Mouse (Mus musculus): ENCODE measurements around the gene Pax6. TPM values are rescaled to one million over a fixed set of nuclear protein-coding genes. Genes with fewer than 3 reads are reported as not detected.

The Pax6 gene
- polyA plus RNA-seq (2016; fragmentation: Nextera tagmentation; extraction: Ambion mirVana), result 0.49 TPM in 1 of 2 replicates, not detected in the other

DNA sequence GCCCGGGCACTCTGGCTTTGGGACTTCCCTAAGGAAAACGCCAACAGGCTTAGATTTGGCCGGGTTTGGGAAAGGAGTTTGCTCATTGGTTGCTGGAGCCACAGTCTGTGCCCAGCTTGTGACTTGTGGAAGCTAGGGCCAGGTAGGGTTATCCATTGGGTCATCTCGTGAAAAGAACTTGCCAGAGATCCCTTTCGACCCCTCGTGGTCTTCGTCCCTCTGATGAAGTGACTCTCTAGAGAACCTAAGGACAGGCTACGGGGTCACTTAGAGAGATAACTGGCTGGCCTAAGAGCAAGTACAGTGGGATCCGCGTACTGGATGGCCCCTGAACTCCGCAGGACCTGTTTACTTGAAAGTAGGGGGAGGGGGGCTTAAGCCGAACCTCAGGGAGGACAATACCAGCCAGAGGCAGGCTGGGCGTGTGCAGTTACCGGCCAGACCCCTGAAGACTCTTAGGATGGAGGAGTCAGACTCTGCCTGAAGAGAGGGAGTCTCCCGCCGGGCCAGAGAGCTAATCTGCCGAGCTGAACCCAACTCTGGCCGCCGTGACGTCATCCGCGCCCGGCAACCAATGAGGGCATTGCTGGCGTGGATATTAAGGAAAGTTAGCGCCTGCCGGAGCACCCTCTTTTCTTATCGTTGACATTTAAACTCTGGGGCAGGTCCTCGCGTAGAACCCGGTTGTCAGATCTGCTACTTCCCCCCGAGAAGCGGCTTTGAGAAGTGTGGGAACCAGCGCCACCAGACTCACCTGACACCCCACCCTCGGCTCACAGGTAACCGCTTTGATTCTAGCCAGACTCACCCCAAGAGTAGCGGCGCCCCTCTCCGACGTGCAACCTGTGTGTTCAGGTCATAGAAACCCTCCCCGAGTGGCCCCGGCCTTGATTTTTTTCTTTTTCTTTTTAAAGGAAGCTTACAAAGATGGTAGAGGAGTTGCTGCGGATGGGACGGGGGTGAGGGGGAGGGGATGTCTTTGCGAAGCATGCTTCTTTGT lies at the start of gene Pax6:
Gene Pax6 (plus strand): TSS at position 630 of the 1,000 bp plus-strand sequence.
- no peak for ATAC-seq (ENCODE audit: insufficient number of reproducible peaks, insufficient read depth, low FRiP score, low TSS enrichment, low read depth)
- under 1% methylated on average over 44 of the region's 44 CpGs for WGBS
- no peaks in the 10 kb centered on the region for H3K9me3 ChIP-seq
- no peak within 1 kb of the TSS for H3K9ac ChIP-seq (replicated peaks)
- H3K4me1 ChIP-seq (replicated peaks), result peaks cover 7% of the 10 kb centered on the region; the same call in 1 of the 2 replicates
- H3K4me3 ChIP-seq (replicated peaks), result peak within 1 kb of the TSS; percentile 18
- no peaks in the 10 kb centered on the region for H3K36me3 ChIP-seq
- peak within 1 kb of the TSS; percentile 40 for H3K4me2 ChIP-seq
- peaks cover 99% of the 10 kb centered on the region for H3K27me3 ChIP-seq
- no peak within 1 kb of the TSS for H3K27ac ChIP-seq

DNA sequence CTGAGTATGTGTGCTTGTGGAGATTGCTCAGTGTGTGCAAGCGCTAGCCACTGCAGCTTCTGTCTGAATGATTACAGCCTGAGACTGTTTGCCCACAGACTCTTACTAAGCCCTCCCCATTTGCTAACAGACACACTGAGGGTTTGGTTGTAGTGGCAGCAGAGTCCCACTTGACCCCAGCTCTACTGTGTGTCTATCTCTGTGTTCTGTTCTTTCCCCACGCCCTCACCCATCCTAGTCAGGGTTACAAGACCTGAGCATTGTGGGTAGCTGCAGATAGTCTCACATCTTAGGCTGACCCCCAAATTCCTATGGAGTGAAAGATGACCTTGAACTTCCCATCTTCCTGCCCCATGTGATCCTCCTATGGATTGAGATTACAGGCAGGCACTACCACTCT lies 19.8 kb upstream of the Pax6 start:
- H3K9me3 ChIP-seq, result no peaks in the 10 kb centered on the region
- H3K27ac ChIP-seq, result no peak overlapping the region
- WGBS, result 87% methylated on average over 2 of the region's 2 CpGs
- ATAC-seq (ENCODE audit: insufficient number of reproducible peaks, insufficient read depth, low FRiP score, low TSS enrichment, low read depth), result no peak; the same call in 1 of the 2 replicates
- H3K4me3 ChIP-seq (replicated peaks), result no peak overlapping the region
- no peak overlapping the region for H3K4me2 ChIP-seq
- peaks cover 52% of the 10 kb centered on the region for H3K27me3 ChIP-seq
- no peaks in the 10 kb centered on the region for H3K36me3 ChIP-seq
- H3K4me1 ChIP-seq (replicated peaks), result no peaks in the 10 kb centered on the region
- no peak overlapping the region for H3K9ac ChIP-seq (replicated peaks)

DNA sequence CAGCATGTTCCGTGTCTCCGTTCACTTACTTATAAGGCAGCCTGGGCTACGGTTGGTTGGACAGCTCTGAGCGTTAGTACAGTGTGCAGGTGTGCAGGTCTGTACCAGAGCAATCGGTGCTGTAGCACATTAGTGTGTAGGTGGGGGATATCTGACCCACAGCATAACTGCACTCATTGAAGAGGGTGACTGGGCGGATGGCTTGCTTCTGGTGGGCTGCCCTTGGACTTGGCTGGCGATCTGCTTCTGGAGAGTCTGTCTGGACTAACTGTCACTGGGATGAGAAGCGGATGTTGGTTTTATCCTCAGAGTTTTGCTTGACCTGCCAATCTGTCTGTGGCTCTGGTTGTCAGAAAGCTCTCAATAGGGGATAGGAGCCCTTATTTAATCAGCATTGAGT lies 12.2 kb upstream of the Pax6 start:
- H3K4me1 ChIP-seq (replicated peaks), result peaks cover 10% of the 10 kb centered on the region; the same call in 1 of the 2 replicates
- H3K27me3 ChIP-seq, result peaks cover 88% of the 10 kb centered on the region
- WGBS, result 77% methylated on average over 8 of the region's 8 CpGs

DNA sequence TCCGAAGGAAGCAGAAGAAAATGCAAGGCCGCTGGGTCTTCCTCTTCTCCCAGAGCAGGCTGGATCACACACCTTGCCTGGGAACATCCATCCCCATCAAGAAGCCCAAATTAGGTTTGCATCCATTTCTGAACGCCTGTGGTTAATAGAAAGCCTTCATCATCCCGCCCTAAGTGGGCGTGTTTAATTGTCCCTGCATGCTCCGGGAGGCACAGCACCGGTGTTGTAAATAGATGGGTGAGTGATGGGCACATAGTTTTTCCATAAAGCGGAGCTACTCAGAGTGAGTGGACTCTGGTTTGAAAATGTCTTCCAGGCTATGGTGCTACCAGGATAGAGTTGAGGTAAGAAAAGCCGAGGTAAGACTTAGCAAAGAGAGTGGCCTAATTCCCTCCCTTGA lies 9.3 kb upstream of the Pax6 start:
- H3K9me3 ChIP-seq, result no peaks in the 10 kb centered on the region
- peak overlapping the region; percentile 15 for H3K4me3 ChIP-seq (replicated peaks)
- H3K4me1 ChIP-seq (replicated peaks), result peaks cover 10% of the 10 kb centered on the region; the same call in 1 of the 2 replicates
- WGBS, result 6% methylated on average over 9 of the region's 9 CpGs
- H3K9ac ChIP-seq (replicated peaks), result no peak overlapping the region
- H3K36me3 ChIP-seq, result no peaks in the 10 kb centered on the region
- 0 out of 2 replicates have a peak, but pooled peaks have one; percentile 32 for ATAC-seq (ENCODE audit: insufficient number of reproducible peaks, insufficient read depth, low FRiP score, low TSS enrichment, low read depth)
- no peak overlapping the region for H3K27ac ChIP-seq
- peak overlapping the region; percentile 39; the same call in 1 of the 2 replicates for H3K4me2 ChIP-seq
- peaks cover 93% of the 10 kb centered on the region for H3K27me3 ChIP-seq

More for the DNA sequence above, 12.2 kb upstream of the Pax6 start:
- no peak overlapping the region for H3K9ac ChIP-seq (replicated peaks)
- H3K4me3 ChIP-seq (replicated peaks), result no peak overlapping the region
- no peak overlapping the region for H3K27ac ChIP-seq
- ATAC-seq (ENCODE audit: insufficient number of reproducible peaks, insufficient read depth, low FRiP score, low TSS enrichment, low read depth), result no peak
- H3K36me3 ChIP-seq, result no peaks in the 10 kb centered on the region
- no peak overlapping the region for H3K4me2 ChIP-seq
- no peaks in the 10 kb centered on the region for H3K9me3 ChIP-seq

DNA sequence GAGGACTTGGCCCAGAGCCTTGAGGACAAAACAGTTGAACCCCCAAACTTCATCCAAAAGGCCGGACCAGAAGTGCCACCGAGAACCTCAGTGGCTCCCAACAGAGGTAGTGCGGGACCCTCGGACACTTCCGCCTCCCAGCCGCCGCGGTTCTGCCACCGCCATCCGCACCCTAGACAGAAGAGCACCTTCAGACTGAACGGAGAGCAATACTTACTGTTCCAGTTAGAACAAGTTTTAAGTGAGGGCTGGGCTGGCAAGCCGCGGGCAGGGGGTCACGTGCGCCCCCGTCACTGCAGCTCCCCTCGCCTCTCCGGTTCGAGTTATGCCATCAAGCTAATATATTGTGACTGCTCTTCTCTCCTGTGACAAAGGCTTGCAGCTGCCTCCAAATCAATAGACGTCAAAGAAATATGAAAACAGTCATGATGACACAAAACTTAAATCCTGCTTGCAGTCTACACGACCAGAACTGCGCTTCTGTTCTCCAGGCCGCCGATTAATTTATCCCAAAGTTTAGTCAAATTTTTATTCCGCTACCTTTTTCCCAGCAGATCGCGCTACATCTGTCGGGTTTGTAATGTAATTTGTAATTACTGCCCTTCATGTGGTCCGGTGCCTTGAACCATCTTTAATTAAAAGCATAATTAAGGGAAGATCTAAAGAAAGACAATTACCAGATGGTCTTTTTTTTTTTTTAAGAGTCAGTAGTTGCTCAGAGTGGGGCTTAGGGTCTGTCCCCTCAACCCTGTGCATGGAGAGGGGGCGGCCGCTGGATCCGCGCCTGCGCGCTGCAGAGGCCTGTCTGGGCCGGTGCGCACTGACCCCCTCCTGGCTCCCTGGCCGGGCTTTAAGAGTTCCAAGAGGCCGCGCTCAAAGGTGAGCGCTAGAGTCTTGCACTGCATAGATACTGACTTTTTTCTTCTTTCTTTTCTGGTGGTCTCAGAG lies 8.5 kb upstream of the Pax6 start:
- under 1% methylated on average over 41 of the region's 41 CpGs for WGBS
- Histone ChIP-seq H3K9me3 (no peaks in the 10 kb centered on the region), H3K27ac (no peak overlapping the region), H3K9ac (replicated peaks) (no peak overlapping the region), H3K4me3 (replicated peaks) (peak overlapping the region; percentile 15), H3K4me2 (peak overlapping the region; percentile 40), H3K4me1 (replicated peaks) (peaks cover 10% of the 10 kb centered on the region; the same call in 1 of the 2 replicates), H3K27me3 (peaks cover 96% of the 10 kb centered on the region), H3K36me3 (no peaks in the 10 kb centered on the region)
- ATAC-seq (ENCODE audit: insufficient number of reproducible peaks, insufficient read depth, low FRiP score, low TSS enrichment, low read depth), result peak; percentile 8; the same call in 1 of the 2 replicates

DNA sequence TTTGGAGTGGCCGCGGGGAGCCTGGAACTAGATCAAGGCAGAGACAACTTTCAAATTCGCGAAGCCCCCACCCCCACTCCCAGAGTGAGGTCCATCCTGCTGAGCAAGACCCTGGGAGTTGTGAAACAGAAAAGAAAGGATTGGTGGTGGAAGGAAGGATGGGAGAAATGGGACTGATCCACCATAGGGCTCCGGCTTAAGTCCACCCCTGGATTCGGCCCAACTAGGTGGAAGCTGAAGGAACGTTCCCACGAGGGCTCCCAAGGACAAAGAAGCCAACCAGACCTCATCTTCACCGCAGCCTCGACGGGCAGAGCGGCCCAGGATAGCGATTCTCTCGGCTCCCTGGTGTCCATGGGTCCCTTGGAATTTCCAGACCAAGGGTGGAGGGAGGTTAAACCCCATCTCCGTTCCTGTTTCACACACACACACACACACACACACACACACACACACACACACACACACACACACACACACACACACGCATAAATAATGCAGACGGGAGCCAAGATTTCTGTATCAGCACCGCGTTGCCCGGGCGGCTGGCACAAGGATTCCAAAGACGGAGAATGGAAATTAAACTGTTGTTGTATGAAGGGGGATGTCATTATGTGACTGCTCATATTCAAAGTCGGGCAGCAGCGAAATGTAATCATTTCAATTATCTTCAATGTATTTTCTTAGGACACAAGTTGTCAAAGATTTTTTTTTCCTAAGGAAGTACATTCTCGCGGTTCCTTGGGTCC lies 7.7 kb upstream of the Pax6 start:
- 2% methylated on average over 26 of the region's 26 CpGs for WGBS
- Histone ChIP-seq H3K9ac (replicated peaks) (no peak overlapping the region), H3K9me3 (no peaks in the 10 kb centered on the region), H3K36me3 (no peaks in the 10 kb centered on the region), H3K27ac (no peak overlapping the region), H3K27me3 (peaks cover 95% of the 10 kb centered on the region), H3K4me3 (replicated peaks) (0 out of 2 replicates have a peak overlapping the region, but pooled peaks have one; percentile 15), H3K4me1 (replicated peaks) (peaks cover 10% of the 10 kb centered on the region; the same call in 1 of the 2 replicates), H3K4me2 (peak overlapping the region; percentile 40)
- no peak for ATAC-seq (ENCODE audit: insufficient number of reproducible peaks, insufficient read depth, low FRiP score, low TSS enrichment, low read depth)

GRCm38 (mm10) chr2:105661623-105662066 lies 7.1 kb upstream of the Pax6 start:
- no peaks in the 10 kb centered on the region for H3K36me3 ChIP-seq

DNA sequence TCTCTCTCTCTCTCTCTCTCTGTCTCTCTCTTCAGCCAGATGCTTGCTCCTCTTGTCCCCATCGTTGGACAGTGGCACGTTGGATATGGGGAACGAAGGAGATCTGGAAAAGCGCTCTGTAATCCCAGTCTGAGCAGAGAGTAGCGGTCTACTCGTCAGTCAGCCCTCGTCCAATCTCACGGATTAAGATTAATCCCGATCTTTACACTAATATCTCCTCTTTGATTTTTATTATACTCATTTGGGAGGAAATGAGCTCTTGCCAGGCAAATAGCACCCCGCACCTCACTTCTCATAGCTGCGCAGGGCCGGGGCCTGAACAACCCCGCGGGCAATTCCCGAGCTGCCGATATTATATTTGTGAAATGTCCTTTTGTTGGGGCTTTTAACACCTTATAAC lies 6.6 kb upstream of the Pax6 start:
- Histone ChIP-seq H3K27ac (no peak overlapping the region), H3K27me3 (peaks cover 97% of the 10 kb centered on the region), H3K4me2 (no peak overlapping the region), H3K9ac (replicated peaks) (no peak overlapping the region), H3K4me1 (replicated peaks) (peaks cover 10% of the 10 kb centered on the region; the same call in 1 of the 2 replicates), H3K9me3 (no peaks in the 10 kb centered on the region), H3K4me3 (replicated peaks) (no peak overlapping the region), H3K36me3 (no peaks in the 10 kb centered on the region)
- no peak for ATAC-seq (ENCODE audit: insufficient number of reproducible peaks, insufficient read depth, low FRiP score, low TSS enrichment, low read depth)
- 3% methylated on average over 16 of the region's 16 CpGs for WGBS

More at GRCm38 (mm10) chr2:105661623-105662066, 7.1 kb upstream of the Pax6 start:
- Histone ChIP-seq H3K27ac (no peak overlapping the region), H3K9ac (replicated peaks) (no peak overlapping the region), H3K27me3 (peaks cover 97% of the 10 kb centered on the region), H3K4me3 (replicated peaks) (no peak overlapping the region), H3K4me1 (replicated peaks) (peaks cover 10% of the 10 kb centered on the region; the same call in 1 of the 2 replicates), H3K4me2 (no peak overlapping the region), H3K9me3 (no peaks in the 10 kb centered on the region)
- ATAC-seq (ENCODE audit: insufficient number of reproducible peaks, insufficient read depth, low FRiP score, low TSS enrichment, low read depth), result no peak
- 1% methylated on average over 18 of the region's 18 CpGs for WGBS

DNA sequence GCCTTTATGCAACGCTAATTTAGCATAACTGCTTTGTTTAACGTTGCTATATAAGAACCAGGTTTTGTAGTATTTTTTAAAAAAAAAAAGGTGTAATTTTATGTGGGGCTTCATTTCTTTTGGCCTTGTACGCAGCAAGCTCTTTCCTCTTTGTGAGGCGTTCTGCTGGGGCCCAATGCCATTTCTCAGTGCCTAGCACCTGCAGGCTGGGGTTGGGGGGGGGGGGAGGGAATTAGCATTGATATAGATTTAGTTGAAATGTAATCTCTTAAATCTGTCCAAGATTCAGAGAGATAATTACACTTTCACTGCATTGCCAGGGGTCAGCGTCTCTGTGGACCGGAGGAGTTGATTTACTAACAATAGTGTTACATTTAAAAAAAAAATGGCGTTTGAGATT lies 6.1 kb upstream of the Pax6 start:
- whole genome bisulfite sequencing, result 2% methylated on average over 7 of the region's 7 CpGs
- Histone ChIP-seq H3K4me2 (no peak overlapping the region), H3K4me3 (replicated peaks) (no peak overlapping the region), H3K27ac (no peak overlapping the region), H3K9me3 (no peaks in the 10 kb centered on the region), H3K4me1 (replicated peaks) (peaks cover 10% of the 10 kb centered on the region; the same call in 1 of the 2 replicates), H3K36me3 (no peaks in the 10 kb centered on the region), H3K9ac (replicated peaks) (no peak overlapping the region), H3K27me3 (peaks cover 97% of the 10 kb centered on the region)
- ATAC-seq (ENCODE audit: insufficient number of reproducible peaks, insufficient read depth, low FRiP score, low TSS enrichment, low read depth), result no peak

GRCm38 (mm10) chr2:105663101-105663511 lies 5.6 kb upstream of the Pax6 start:
- H3K27me3 ChIP-seq, result peaks cover 99% of the 10 kb centered on the region
- no peak overlapping the region for H3K9ac ChIP-seq (replicated peaks)
- 2% methylated on average over 10 of the region's 10 CpGs for WGBS
- H3K4me3 ChIP-seq (replicated peaks), result no peak overlapping the region
- H3K9me3 ChIP-seq, result no peaks in the 10 kb centered on the region
- H3K4me2 ChIP-seq, result no peak overlapping the region
- no peaks in the 10 kb centered on the region for H3K36me3 ChIP-seq
- peaks cover 10% of the 10 kb centered on the region; the same call in 1 of the 2 replicates for H3K4me1 ChIP-seq (replicated peaks)
- ATAC-seq (ENCODE audit: insufficient number of reproducible peaks, insufficient read depth, low FRiP score, low TSS enrichment, low read depth), result no peak
- H3K27ac ChIP-seq, result no peak overlapping the region
